Mouse (Mus musculus) lung, embryonic 16.5 days (tissue): Measurements from ENCODE around the gene Eif4g3. TPM values are rescaled to one million over a fixed set of nuclear protein-coding genes. Genes with fewer than 3 reads are reported as not detected.

Experiments used
- ATAC-seq: fragments of 200-750 bp; cut with Nextera tagmentation; 2 replicates; pipeline ENCODE4 v1.8.0; 2017; ENCODE audit warnings: low read depth, mild to moderate bottlenecking, moderate library complexity
- H3K27ac ChIP-seq: fragments of 300-500 bp; sonication (generic); 2 replicates; pipeline ENCODE4 v1.5.1; 2014; ENCODE audit warnings: mild to moderate bottlenecking, control low read depth, low read length
- H3K27me3 ChIP-seq: fragments of 300-500 bp; sonication (generic); 2 replicates; pipeline ENCODE4 v1.6.1; 2014; ENCODE audit warnings: low read depth, low read length, mixed read lengths; ENCODE audit not compliant: control insufficient read depth, insufficient read depth
- H3K36me3 ChIP-seq: fragments of 300-500 bp; sonication (generic); 2 replicates; pipeline ENCODE4 v1.6.1; 2014; ENCODE audit warnings: low read length; ENCODE audit not compliant: control insufficient read depth, insufficient read depth
- H3K4me1 ChIP-seq: fragments of 300-500 bp; sonication (generic); replicated peaks from 2 replicates; pipeline ENCODE4 v1.6.1; 2014; ENCODE audit warnings: low read length, mixed read lengths; ENCODE audit not compliant: control insufficient read depth, insufficient read depth
- H3K4me2 ChIP-seq: fragments of 300-500 bp; sonication (generic); 2 replicates; pipeline ENCODE4 v1.6.1; 2014; ENCODE audit warnings: low read depth, low read length, control low read depth
- H3K4me3 ChIP-seq: fragments of 300-500 bp; sonication (generic); 2 replicates; pipeline ENCODE4 v1.5.1; 2014; ENCODE audit warnings: mild to moderate bottlenecking, low read length, control low read depth
- H3K9ac ChIP-seq: fragments of 300-500 bp; sonication (generic); 2 replicates; pipeline ENCODE4 v1.6.1; 2014; ENCODE audit warnings: low read length, control low read depth
- H3K9me3 ChIP-seq: fragments of 300-500 bp; sonication (generic); 2 replicates; pipeline ENCODE4 v1.6.1; 2016; ENCODE audit warnings: low read length; ENCODE audit not compliant: control insufficient read depth
- WGBS: fragments of 180-500 bp; shearing (Covaris S2); extraction: QIAGEN DNeasy Blood & Tissue Kit; methylation state at CpG from one replicate; pipeline ENCODE4 v1.1.7; 2014; 5-methylcytosine and 5-hydroxymethylcytosine counted together
- polyA plus RNA-seq: library from polyadenylated mRNA; unstranded; fragments of >200 nt; fragmentation: Nextera tagmentation; extraction: Ambion mirVana; gene quantifications from 2 replicates; pipeline ENCODE4 v1.2.1, GENCODE M21; 2015

Gene Eif4g3
- polyA plus RNA-seq, 1 experiment from 2014 or later = 23.8 TPM

DNA sequence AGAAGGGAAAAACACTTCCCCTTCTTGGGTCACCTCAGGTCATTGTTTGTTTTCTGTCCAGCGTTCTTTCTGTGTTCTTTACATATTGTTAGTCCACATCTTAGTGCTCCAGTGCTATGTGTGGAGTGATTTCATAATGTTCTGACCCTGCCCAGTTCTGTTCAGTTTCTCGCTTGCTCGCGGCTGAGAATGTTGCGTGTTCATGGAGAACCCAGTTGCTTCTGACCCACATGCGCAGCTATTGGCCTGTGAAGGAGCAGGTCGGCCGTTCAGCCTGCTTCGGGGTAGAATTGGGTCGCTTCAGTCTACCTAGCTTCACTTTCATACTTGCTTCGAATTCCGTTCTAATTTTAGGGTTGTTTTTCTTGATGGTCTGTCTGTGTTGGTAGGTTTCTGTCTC is 2.6 kb downstream of the Eif4g3 start:
- peaks cover 4% of the 10 kb centered on the region; the same call in 1 of the 2 replicates for H3K27me3 ChIP-seq
- H3K27ac ChIP-seq = no peak overlapping the region
- WGBS = 69% methylated on average over 12 of the region's 12 CpGs
- no peak for ATAC-seq
- peak overlapping the region; percentile 97 for H3K4me3 ChIP-seq
- H3K36me3 ChIP-seq = peaks cover 17% of the 10 kb centered on the region
- peak overlapping the region; percentile 32; the same call in 1 of the 2 replicates for H3K9ac ChIP-seq
- H3K4me2 ChIP-seq = peak overlapping the region; percentile 94
- peaks cover 24% of the 10 kb centered on the region for H3K4me1 ChIP-seq
- H3K9me3 ChIP-seq = no peaks in the 10 kb centered on the region

DNA sequence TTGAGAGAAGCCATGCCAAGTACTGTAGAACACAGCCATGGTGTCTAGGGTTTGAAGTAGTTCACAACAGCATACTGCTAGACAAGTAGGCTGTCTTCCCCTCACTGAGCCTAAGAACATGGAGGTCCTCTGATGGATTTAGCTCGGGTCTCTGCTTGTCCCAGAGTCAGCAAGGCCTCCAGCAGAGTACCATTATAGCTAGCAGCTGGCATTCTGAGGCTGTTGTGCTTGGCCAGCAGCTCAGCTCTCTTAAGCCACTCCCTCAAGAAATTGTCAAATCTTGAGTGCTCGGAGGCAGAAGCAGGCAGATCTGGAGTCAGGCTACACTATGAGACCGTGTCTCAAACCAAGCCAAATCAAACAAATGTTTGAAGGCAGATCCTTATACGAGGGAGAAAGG is 5.4 kb downstream of the Eif4g3 start:
- Histone ChIP-seq H3K4me2 (no peak overlapping the region), H3K9me3 (no peaks in the 10 kb centered on the region), H3K27ac (no peak overlapping the region), H3K4me3 (no peak overlapping the region), H3K36me3 (peaks cover 19% of the 10 kb centered on the region), H3K27me3 (no peaks in the 10 kb centered on the region), H3K9ac (no peak overlapping the region), H3K4me1 (peaks cover 23% of the 10 kb centered on the region)
- 64% methylated on average over 4 of the region's 4 CpGs for WGBS
- no peak for ATAC-seq

DNA sequence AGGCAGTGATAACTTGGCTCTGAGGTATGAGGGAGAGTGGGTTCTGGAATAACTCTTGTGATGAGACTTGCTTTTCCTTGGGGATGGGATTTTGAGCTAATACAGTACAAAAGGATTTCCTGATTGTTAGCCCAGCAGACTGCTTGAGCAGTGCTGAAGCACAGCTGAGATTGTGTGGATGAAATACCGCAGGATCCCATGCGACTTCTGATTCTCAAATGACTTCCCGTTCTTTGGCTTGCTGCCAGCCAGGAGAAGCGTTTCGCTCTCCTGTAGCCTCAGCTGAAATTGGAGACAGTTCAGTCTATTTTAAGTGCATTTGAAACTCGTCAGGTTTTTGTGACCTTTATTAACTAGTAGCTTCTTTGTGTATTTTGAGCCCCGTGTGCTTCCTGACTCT is 7.9 kb downstream of the Eif4g3 start:
- no peak overlapping the region for H3K9ac ChIP-seq
- peaks cover 19% of the 10 kb centered on the region for H3K36me3 ChIP-seq
- ATAC-seq = no peak
- H3K4me3 ChIP-seq = no peak overlapping the region
- no peaks in the 10 kb centered on the region for H3K9me3 ChIP-seq
- peaks cover 14% of the 10 kb centered on the region for H3K4me1 ChIP-seq
- H3K27ac ChIP-seq = no peak overlapping the region
- H3K27me3 ChIP-seq = no peaks in the 10 kb centered on the region
- 14% methylated on average over 7 of the region's 7 CpGs for WGBS
- H3K4me2 ChIP-seq = no peak overlapping the region

DNA sequence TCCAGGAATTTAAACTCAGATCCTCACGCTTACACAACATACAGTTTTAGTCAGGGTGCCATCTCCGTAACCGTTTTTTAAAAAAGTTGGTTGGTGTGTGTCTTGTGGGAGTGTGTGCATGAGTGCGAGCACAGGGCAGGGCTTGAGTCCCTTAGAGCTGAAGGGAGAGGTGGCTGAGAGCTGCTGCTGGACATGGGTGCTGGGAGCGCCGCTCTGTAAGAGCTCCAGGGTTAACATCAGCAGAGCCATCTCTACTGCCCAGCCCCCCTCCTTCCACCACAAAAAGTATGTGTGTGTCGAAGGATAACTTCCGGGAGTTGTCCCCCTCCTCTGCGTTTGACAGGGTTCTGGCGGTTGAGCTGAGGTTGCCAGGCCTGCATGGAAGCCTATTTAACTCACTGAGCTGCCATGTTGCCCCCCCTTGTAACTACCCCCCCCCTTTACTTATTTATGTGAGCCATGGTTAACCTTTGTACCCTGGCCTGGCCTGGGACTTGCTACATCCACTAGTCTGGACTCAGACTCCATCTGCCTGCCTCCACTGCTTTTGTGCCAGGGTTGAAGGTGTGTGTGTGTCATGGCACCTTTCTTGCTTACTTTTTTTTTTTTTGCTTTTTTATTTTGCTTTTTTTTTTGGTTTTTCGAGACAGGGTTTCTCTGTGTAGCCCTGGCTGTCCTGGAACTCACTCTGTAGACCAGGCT is 11.2 kb downstream of the Eif4g3 start:
- H3K36me3 ChIP-seq = peaks cover 9% of the 10 kb centered on the region; the same call in 1 of the 2 replicates

DNA sequence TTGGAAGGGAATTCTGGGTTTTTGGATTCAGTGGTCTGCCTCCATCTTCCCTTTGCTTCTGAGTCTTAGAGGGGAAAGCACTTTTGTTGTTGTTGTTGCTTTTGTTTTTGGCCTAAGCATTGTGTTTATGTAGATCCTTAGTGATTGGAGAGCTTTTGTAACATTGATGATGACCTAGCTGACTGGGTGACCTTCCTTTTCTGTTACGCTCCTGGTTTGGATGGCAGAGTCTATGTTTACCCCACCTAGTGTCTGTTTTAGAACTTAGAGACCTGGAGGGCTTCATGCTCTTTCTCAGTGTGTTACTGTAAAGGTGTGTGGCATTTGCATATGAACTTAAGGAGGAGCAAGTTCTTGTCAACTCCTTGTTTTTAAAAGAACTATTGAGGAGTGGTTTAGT is 13.0 kb downstream of the Eif4g3 start:
- WGBS = 97% methylated on average over 1 of the region's 1 CpGs
- Histone ChIP-seq H3K9ac (no peak overlapping the region), H3K4me1 (peaks cover 3% of the 10 kb centered on the region; the same call in 1 of the 2 replicates), H3K27me3 (no peaks in the 10 kb centered on the region), H3K4me3 (no peak overlapping the region), H3K4me2 (no peak overlapping the region), H3K36me3 (peaks cover 2% of the 10 kb centered on the region; the same call in 1 of the 2 replicates), H3K27ac (no peak overlapping the region), H3K9me3 (no peaks in the 10 kb centered on the region)
- ATAC-seq = no peak

More for the DNA sequence above, 11.2 kb downstream of the Eif4g3 start:
- Histone ChIP-seq H3K4me1 (peaks cover 7% of the 10 kb centered on the region; the same call in 1 of the 2 replicates), H3K4me3 (no peak overlapping the region), H3K27ac (no peak overlapping the region), H3K27me3 (no peaks in the 10 kb centered on the region), H3K4me2 (no peak overlapping the region), H3K9ac (no peak overlapping the region), H3K9me3 (no peaks in the 10 kb centered on the region)
- WGBS = 65% methylated on average over 11 of the region's 11 CpGs
- peak; percentile 31; the same call in 1 of the 2 replicates for ATAC-seq

DNA sequence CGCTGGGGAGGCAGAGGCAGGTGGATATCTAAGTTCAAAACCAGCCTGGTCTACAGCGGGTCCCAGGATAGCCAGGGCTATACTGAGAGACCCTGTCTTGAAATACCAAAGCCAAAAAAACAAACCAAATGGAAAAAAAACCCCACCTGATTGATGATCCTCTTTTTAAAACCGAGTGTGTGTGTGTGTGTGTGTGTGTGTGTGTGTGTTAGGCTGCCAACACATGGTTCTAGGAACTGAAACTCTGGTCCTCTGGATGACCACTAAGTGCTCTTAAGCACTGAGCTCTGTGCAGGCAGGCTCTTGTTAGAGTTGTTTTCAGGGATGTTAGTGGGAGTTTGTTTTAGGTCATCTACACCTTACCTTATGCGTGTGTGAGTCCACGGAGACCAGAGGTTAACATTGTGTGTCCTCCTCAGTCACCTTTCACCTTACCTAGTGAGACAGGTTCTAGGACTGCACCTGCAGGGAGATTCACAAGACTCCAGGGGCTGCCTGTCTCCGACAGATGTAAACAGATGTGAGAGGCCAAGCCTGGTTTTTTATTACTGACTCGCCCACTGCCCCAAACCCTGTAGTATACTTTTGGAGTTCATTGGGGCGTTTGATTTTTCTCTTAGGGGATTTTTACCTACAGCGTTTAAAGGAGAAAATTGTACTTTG is 14.3 kb downstream of the Eif4g3 start:
- no peaks in the 10 kb centered on the region for H3K27me3 ChIP-seq
- WGBS = 80% methylated on average over 9 of the region's 9 CpGs
- peaks cover 5% of the 10 kb centered on the region; the same call in 1 of the 2 replicates for H3K36me3 ChIP-seq
- H3K27ac ChIP-seq = no peak overlapping the region
- H3K4me1 ChIP-seq = 0 out of 2 replicates have a peak, but pooled peaks cover 3% of the 10 kb centered on the region
- no peak for ATAC-seq
- no peak overlapping the region for H3K4me2 ChIP-seq
- H3K4me3 ChIP-seq = no peak overlapping the region
- H3K9ac ChIP-seq = no peak overlapping the region
- no peaks in the 10 kb centered on the region for H3K9me3 ChIP-seq

DNA sequence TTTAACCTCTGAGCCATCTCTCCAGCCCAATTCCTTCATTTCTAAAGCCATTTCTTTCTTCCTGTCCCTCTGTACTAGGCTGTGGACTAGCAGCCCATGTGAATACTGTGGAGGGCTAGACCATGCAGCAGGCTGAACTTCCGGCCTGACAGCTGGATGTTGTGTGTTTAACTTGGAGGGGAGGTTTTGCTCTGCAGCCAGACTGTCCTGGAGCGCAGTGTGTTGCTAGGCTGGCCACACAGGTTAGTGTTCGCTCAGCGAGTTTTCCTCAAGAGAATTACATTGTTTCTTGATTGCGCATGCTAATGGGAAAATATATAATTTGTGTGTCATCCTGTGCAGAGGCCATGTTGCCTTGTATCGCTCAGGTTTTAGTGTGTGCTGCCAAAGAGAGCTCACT is 15.8 kb downstream of the Eif4g3 start:
- 0 out of 2 replicates have a peak, but pooled peaks have one; percentile 19 for ATAC-seq
- Histone ChIP-seq H3K27me3 (no peaks in the 10 kb centered on the region), H3K4me2 (no peak overlapping the region), H3K9me3 (no peaks in the 10 kb centered on the region), H3K27ac (no peak overlapping the region), H3K9ac (no peak overlapping the region), H3K36me3 (peaks cover 5% of the 10 kb centered on the region; the same call in 1 of the 2 replicates), H3K4me1 (0 out of 2 replicates have a peak, but pooled peaks cover 3% of the 10 kb centered on the region), H3K4me3 (no peak overlapping the region)
- 93% methylated on average over 6 of the region's 6 CpGs for WGBS

DNA sequence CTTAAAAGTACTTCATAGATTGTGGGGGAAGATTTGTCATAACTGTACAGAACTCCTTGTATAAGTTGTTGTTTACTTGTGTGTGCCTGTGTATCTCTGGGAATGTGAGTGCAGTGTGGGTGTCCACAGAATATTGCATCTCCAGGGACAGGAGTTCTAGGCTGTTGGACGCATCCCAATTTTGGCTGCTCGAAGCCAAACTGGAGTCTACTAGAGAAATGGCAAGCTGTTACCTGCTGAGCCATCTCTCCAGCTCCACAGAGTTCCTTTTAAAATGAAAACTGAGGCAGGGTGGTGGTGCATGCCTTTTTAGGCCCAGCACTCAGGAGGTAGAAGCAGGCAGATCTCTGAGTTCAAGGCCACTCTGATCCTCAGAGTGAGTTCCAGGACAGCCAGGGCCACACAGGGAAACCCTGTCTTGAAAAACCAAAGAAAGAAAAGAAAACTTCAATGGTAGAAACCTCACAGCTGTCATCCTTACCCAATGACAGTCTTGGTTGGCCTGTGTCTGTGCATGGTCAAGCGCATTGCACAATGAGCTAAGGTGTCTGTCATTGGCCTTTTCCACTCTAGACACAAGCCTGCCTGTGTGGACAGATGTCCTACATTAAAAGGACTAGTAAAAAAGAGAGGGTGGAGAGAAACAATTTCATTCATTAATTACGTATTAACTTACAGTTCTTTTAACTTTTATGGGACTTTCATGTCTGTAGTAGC is 17.1 kb downstream of the Eif4g3 start:
- Histone ChIP-seq H3K27me3 (no peaks in the 10 kb centered on the region), H3K36me3 (peaks cover 14% of the 10 kb centered on the region)
- 94% methylated on average over 4 of the region's 4 CpGs for WGBS

More for the DNA sequence above, 17.1 kb downstream of the Eif4g3 start:
- ATAC-seq = no peak
- H3K9me3 ChIP-seq = no peaks in the 10 kb centered on the region
- no peak overlapping the region for H3K4me2 ChIP-seq
- H3K4me3 ChIP-seq = no peak overlapping the region
- no peak overlapping the region for H3K9ac ChIP-seq
- H3K27ac ChIP-seq = no peak overlapping the region
- no peaks in the 10 kb centered on the region for H3K4me1 ChIP-seq
